Mouse (Mus musculus): ENCODE data around the gene Gm21698.
"Not testable (repeated sequence)": the region's sequence is repeated elsewhere in the genome, so short reads cannot be mapped to it uniquely, and the experiment has no call there.

DNA sequence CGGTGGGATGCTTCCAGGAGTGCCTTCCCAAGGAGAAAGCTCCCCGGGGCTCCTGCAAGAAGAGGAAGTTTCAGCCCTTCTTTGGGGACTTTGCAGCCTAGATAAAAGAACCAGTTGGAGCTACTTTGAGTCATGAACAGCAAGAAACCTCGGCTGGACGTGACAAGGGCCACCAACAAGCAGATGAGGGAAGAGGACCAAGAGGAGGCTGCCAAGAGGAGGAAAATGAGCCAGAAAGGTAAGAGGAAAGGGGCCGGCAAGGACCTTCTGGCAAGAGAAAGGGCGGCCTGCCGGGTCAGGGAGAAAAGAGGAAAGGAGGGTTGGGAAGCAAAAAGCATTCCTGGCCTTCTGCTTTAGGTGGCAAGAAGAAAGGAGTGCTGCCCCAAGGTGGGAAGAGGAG, 19.2 kb upstream of the Gm21698 start:
- not testable (repeated sequence) for TF ChIP-seq CTCF, EP300 (IDR thresholded peaks at IDR 0.05; ENCODE audit: low read depth)

All from liver, embryonic 14.5 days (tissue).